Mouse (Mus musculus): ENCODE measurements around the gene Cstf2. TPM values are rescaled to one million over a fixed set of nuclear protein-coding genes. Genes with fewer than 3 reads are reported as not detected.

Cstf2 gene
- total RNA-seq (2021) (10 to 100 TPM; 11.2 to 11.7 TPM), polyA plus RNA-seq (2012; rRNA removed) (6.3 and 9.5 TPM in 2 replicates)
- long read RNA-seq, full-length matches to known transcripts: 13 of 13 reads
- long read RNA-seq, partial matches to known transcripts: 0 of 13 reads
- long read RNA-seq, other reads (novel, unspliced or antisense): 0 of 13 reads

- intact Hi-C loops (cut with DNase I): loop anchor here (5.0 to 10.0 kb wide), 4 partner anchors 37 to 364 kb away; partner anchors contain the start of gene Cenpi
- no peaks in the 10 kb centered on the region for H3K79me2 ChIP-seq (replicated peaks; ENCODE audit: control insufficient read depth, insufficient read depth, low read length)
- TF ChIP-seq CTCF (IDR thresholded peaks at IDR 0.05) (peak; percentile 51), POLR2A (IDR thresholded peaks at IDR 0.05; ENCODE audit: insufficient read depth, low read depth, low read length) (peak; percentile 49; the same call in 1 of the 2 replicates), EP300 (IDR thresholded peaks at IDR 0.05; ENCODE audit: insufficient read depth, low read depth, low read length) (no peak)
These were observed at the start of gene Cstf2 for GRCm38 (mm10) chrX:134058987-134059712. Cstf2 (plus strand) TSS chrX:134059187.

DNA sequence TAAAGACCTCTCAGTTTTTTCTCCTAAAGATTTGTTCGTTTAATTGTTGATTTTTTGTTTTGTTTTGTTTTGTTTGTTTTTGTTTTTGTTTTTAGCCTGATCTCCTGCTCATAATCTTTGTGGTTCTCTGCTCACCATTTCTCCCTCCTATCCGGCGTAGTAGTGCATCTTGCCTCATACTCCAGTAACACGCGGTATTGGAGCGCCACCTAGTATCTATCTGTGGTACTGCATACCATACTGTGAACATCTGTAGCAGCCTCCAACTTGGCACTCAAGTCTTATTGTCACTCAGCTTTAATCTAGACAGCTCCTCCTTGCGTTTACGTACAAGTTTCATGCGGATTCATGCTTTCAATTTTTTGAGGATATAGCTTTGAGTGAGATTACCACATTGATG lies 40.0 kb upstream of the Cstf2 start:
- TF ChIP-seq CTCF (IDR thresholded peaks at IDR 0.05) (peak; percentile 94; the same call in 1 of the 2 replicates), POLR2A (IDR thresholded peaks at IDR 0.05; ENCODE audit: insufficient read depth, low read depth, low read length) (no peak), EP300 (IDR thresholded peaks at IDR 0.05; ENCODE audit: insufficient read depth, low read depth, low read length) (0 out of 2 replicates have a peak, but pooled peaks have one; percentile 54)
- intact Hi-C loops (cut with DNase I): loop anchor here (1.0 to 5.0 kb wide), 3 partner anchors 72 to 232 kb away; no protein-coding TSS in a partner anchor
- no peaks in the 10 kb centered on the region for H3K36me3 ChIP-seq (ENCODE audit: control insufficient read depth, insufficient read depth, low read length)
- no peaks in the 10 kb centered on the region for H3K79me2 ChIP-seq (replicated peaks; ENCODE audit: control insufficient read depth, insufficient read depth, low read length)
- 12% methylated on average over 9 of the region's 9 CpGs for WGBS
- DNase-seq: peak; percentile 39 to 41
- H3K27ac ChIP-seq: no peak overlapping the region
- H3K4me1 ChIP-seq (ENCODE audit: control insufficient read depth, insufficient read depth, low read length): no peaks in the 10 kb centered on the region
- no peaks in the 10 kb centered on the region for H3K27me3 ChIP-seq (ENCODE audit: control insufficient read depth, insufficient read depth, low read length)
- no peak overlapping the region for H3K4me3 ChIP-seq
- no peak overlapping the region for H3K9ac ChIP-seq (ENCODE audit: low read depth, low read length)

More at GRCm38 (mm10) chrX:134058987-134059712, at the start of gene Cstf2:
- Histone ChIP-seq H3K36me3 (ENCODE audit: control insufficient read depth, insufficient read depth, low read length) (no peaks in the 10 kb centered on the region), H3K27me3 (ENCODE audit: control insufficient read depth, insufficient read depth, low read length) (no peaks in the 10 kb centered on the region), H3K4me1 (ENCODE audit: control insufficient read depth, insufficient read depth, low read length) (no peaks in the 10 kb centered on the region), H3K27ac (peak within 1 kb of the TSS; percentile 79), H3K4me3 (peak within 1 kb of the TSS; percentile 68), H3K9ac (ENCODE audit: low read depth, low read length) (peak within 1 kb of the TSS; percentile 75)
- DNase-seq: peak; percentile 95
- 16% methylated on average over 77 of the region's 77 CpGs for WGBS

GRCm38 (mm10) chrX:134020664-134021063 lies 38.3 kb upstream of the Cstf2 start:
- H3K4me1 ChIP-seq (ENCODE audit: control insufficient read depth, insufficient read depth, low read length): no peaks in the 10 kb centered on the region
- TF ChIP-seq CTCF (IDR thresholded peaks at IDR 0.05) (no peak), EP300 (IDR thresholded peaks at IDR 0.05; ENCODE audit: insufficient read depth, low read depth, low read length) (no peak), POLR2A (IDR thresholded peaks at IDR 0.05; ENCODE audit: insufficient read depth, low read depth, low read length) (0 out of 2 replicates have a peak, but pooled peaks have one; percentile 21)
- no peak overlapping the region for H3K4me3 ChIP-seq
- no peaks in the 10 kb centered on the region for H3K79me2 ChIP-seq (replicated peaks; ENCODE audit: control insufficient read depth, insufficient read depth, low read length)
- peak overlapping the region; percentile 63 for H3K27ac ChIP-seq
- no peaks in the 10 kb centered on the region for H3K27me3 ChIP-seq (ENCODE audit: control insufficient read depth, insufficient read depth, low read length)
- WGBS: 33% methylated on average over 5 of the region's 5 CpGs
- intact Hi-C loops (cut with DNase I): loop anchor here (5.0 kb wide), 2 partner anchors 37 to 328 kb away; partner anchors contain the start of gene Cstf2
- H3K9ac ChIP-seq (ENCODE audit: low read depth, low read length): no peak overlapping the region
- H3K36me3 ChIP-seq (ENCODE audit: control insufficient read depth, insufficient read depth, low read length): no peaks in the 10 kb centered on the region
- DNase-seq: no peak

DNA sequence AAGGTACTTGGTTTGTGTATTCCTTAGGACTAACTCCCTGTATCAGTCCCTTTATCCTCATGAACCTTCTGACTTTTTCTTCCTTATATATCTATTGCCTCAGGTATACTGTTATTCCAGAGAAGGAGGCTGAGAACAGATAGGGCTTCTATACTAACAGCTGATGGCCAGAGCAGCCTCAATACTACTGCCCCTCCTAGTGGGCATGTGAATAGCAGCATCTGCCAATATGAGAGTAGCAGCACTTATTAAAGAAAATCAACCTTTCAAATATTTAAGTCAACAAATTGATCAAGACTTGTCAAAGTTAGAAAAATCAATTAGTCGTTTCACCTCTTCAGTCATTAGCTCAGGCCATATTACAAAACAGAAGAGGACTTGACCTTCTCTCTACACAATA lies 10.0 kb upstream of the Cstf2 start:
- Histone ChIP-seq H3K79me2 (replicated peaks; ENCODE audit: control insufficient read depth, insufficient read depth, low read length) (no peaks in the 10 kb centered on the region), H3K36me3 (ENCODE audit: control insufficient read depth, insufficient read depth, low read length) (no peaks in the 10 kb centered on the region), H3K9ac (ENCODE audit: low read depth, low read length) (no peak overlapping the region), H3K4me3 (no peak overlapping the region), H3K27me3 (ENCODE audit: control insufficient read depth, insufficient read depth, low read length) (no peaks in the 10 kb centered on the region), H3K4me1 (ENCODE audit: control insufficient read depth, insufficient read depth, low read length) (no peaks in the 10 kb centered on the region; the same call in 1 of the 2 replicates), H3K27ac (no peak overlapping the region)
- 46% methylated on average over 1 of the region's 1 CpGs for WGBS
- no peak for DNase-seq
- intact Hi-C loops (cut with DNase I): no loop called here
- TF ChIP-seq CTCF (IDR thresholded peaks at IDR 0.05) (peak; percentile 57), POLR2A (IDR thresholded peaks at IDR 0.05; ENCODE audit: insufficient read depth, low read depth, low read length) (no peak)

DNA sequence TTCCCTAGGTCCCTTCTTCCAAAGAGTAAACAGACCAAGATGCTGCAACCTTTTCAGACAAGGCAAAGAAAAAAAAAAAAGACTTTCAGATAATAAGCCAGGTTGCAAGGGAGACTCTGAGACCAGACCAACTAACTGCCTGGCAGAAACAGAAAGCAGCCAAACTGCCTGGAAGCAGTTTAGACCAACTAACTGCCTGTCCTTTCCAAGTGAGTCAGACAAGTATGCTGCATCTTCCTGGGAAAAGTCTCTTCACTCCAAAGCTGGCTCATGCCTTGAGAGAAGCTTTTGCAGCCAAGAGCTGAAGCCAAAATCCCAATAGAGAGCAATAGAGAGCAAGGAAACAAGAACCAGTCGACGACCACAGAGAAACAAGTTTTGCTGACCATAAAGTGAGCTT lies 2.1 kb upstream of the Cstf2 start:
- TF ChIP-seq POLR2A (IDR thresholded peaks at IDR 0.05; ENCODE audit: insufficient read depth, low read depth, low read length): no peak
- TF ChIP-seq EP300 (IDR thresholded peaks at IDR 0.05; ENCODE audit: insufficient read depth, low read depth, low read length): no peak
- no peak for TF ChIP-seq CTCF (IDR thresholded peaks at IDR 0.05)
- H3K9ac ChIP-seq (ENCODE audit: low read depth, low read length): no peak overlapping the region
- no peaks in the 10 kb centered on the region for H3K79me2 ChIP-seq (replicated peaks; ENCODE audit: control insufficient read depth, insufficient read depth, low read length)
- WGBS: 59% methylated on average over 2 of the region's 2 CpGs
- no peaks in the 10 kb centered on the region for H3K27me3 ChIP-seq (ENCODE audit: control insufficient read depth, insufficient read depth, low read length)
- H3K36me3 ChIP-seq (ENCODE audit: control insufficient read depth, insufficient read depth, low read length): no peaks in the 10 kb centered on the region
- intact Hi-C loops (cut with DNase I): loop anchor here (5.0 to 10.0 kb wide), 4 partner anchors 35 to 362 kb away; partner anchors contain the start of gene Cenpi
- peak in 1 of 2 experiments; percentile 9 for DNase-seq
- H3K27ac ChIP-seq: no peak overlapping the region
- no peaks in the 10 kb centered on the region; the same call in 1 of the 2 replicates for H3K4me1 ChIP-seq (ENCODE audit: control insufficient read depth, insufficient read depth, low read length)
- H3K4me3 ChIP-seq: no peak overlapping the region

Data from heart, adult 2 months (tissue).